Mouse (Mus musculus): Measurements from ENCODE around the gene Asna1.

The Asna1 gene

GRCm38 (mm10) chr8:84973803-84974542 lies 51.1 kb downstream of the Asna1 start:
- DNase-seq, result peak; percentile 63 to 68

- DNase-seq, result no peak
Measured at GRCm38 (mm10) chr8:84973079-84973478, 52.0 kb downstream of the Asna1 start.

GRCm38 (mm10) chr8:84970913-84971312 lies 54.2 kb downstream of the Asna1 start:
- DNase-seq, result no peak

GRCm38 (mm10) chr8:84970135-84970790 lies 54.8 kb downstream of the Asna1 start:
- DNase-seq, result no peak

- DNase-seq, result peak; percentile 78 to 81
Measured at GRCm38 (mm10) chr8:84969241-84970134, 55.6 kb downstream of the Asna1 start, which contains the start of the genes Gm49661, Prdx2 and Rnaseh2a. Gene Gm49661 (minus strand): TSS chr8:84969433. Gene Prdx2 (plus strand): TSS chr8:84969587. Gene Rnaseh2a (minus strand): TSS chr8:84969767.

GRCm38 (mm10) chr8:84968650-84969049 lies 56.4 kb downstream of the Asna1 start:
- no peak for DNase-seq
